In the genomic region with DNA sequence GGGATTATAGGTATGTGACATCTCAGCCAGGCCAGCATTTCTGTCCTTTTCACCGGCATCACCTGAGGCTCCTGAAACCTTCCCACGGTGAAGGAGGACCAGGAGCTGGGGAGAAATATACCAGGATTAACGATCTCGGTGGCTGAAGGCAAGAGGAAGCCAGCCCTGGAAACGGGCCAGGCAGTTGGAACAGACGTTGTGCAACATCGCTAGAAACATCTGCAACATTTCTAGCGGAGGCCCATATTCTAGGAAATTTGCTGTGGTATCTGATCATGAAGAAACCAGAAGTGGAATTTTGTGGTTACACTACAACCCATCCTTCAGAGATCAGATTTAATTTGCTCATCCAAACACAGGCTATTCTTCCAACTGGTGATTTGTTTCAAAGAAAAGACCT, we compare ENCODE assay signal across 9 mouse cellular contexts. TPM values are rescaled to one million over a fixed set of nuclear protein-coding genes. Genes with fewer than 3 reads are reported as not detected.
DNase-seq lines count a peak whose midpoint lies in the region; ATAC-seq and TF ChIP-seq lines count a peak whose summit lies in the region.
"Had no signal": no experiment of that assay in that cellular context is flagged by ENCODE, and none has a peak within 500 bp of the region (broad histone marks: within the 10 kb centered on the region; RNA-seq: fewer than 3 reads in every experiment).

No protein-coding gene starts in this region.

- H3K27me3 ChIP-seq in limb, embryonic 14.5 days (ENCODE audit: control insufficient read depth, insufficient read depth, low read length) = no peaks in the 10 kb centered on the region
- no peaks in the 10 kb centered on the region for H3K27me3 ChIP-seq in limb, embryonic 10.5 days (ENCODE audit: low read depth, poor library complexity, severe bottlenecking)
- H3K27me3 ChIP-seq in liver, embryonic 15.5 days = no peaks in the 10 kb centered on the region
- no peaks in the 10 kb centered on the region for H3K27me3 ChIP-seq in stomach, embryonic 15.5 days (replicated peaks)
- H3K27me3 ChIP-seq in hindbrain, embryonic 13.5 days = no peaks in the 10 kb centered on the region
- H3K27me3 ChIP-seq: limb, embryonic 13.5 days had no signal

- no peak for TF ChIP-seq POLR2A in limb, embryonic 14.5 days (IDR thresholded peaks at IDR 0.05; ENCODE audit: borderline replicate concordance, extremely low read depth, insufficient read depth, insufficient read length)

- peak; percentile 81 for DNase-seq in limb, embryonic 14.5 days (ENCODE audit: low spot score)
- no peak for DNase-seq in limb, embryonic 10.5 days (ENCODE audit: low spot score)
- peak; percentile 81 for DNase-seq in adrenal gland, adult 2 months
- peak; percentile 81 for DNase-seq in gonadal fat pad, adult 2 months (ENCODE audit: low read depth)
- DNase-seq in cerebellum, adult 18-20 months = no peak

- no peak overlapping the region for H3K27ac ChIP-seq in limb, embryonic 14.5 days (replicated peaks; ENCODE audit: low read depth, low read length)
- H3K27ac ChIP-seq in limb, embryonic 10.5 days = no peak overlapping the region
- no peak overlapping the region for H3K27ac ChIP-seq in liver, embryonic 15.5 days (replicated peaks)
- peak overlapping the region; percentile 62; the same call in 1 of the 2 replicates for H3K27ac ChIP-seq in stomach, embryonic 15.5 days
- H3K27ac ChIP-seq in hindbrain, embryonic 13.5 days = no peak overlapping the region
- H3K27ac ChIP-seq: limb, embryonic 13.5 days had no signal

- no peak for ATAC-seq in limb, embryonic 14.5 days (ENCODE audit: low FRiP score, low read depth)
- ATAC-seq in liver, embryonic 15.5 days (ENCODE audit: insufficient read depth) = peak; percentile 24; the same call in 1 of the 2 replicates
- ATAC-seq in stomach, embryonic 15.5 days (ENCODE audit: insufficient read depth, low FRiP score, low read depth) = no peak
- no peak for ATAC-seq in hindbrain, embryonic 13.5 days (ENCODE audit: low FRiP score)

- H3K4me3 ChIP-seq in limb, embryonic 14.5 days (replicated peaks; ENCODE audit: low read length) = no peak overlapping the region
- H3K4me3 ChIP-seq in limb, embryonic 10.5 days = no peak overlapping the region
- H3K4me3 ChIP-seq in liver, embryonic 15.5 days (replicated peaks) = no peak overlapping the region
- no peak overlapping the region for H3K4me3 ChIP-seq in stomach, embryonic 15.5 days (replicated peaks)
- H3K4me3 ChIP-seq in hindbrain, embryonic 13.5 days = no peak overlapping the region
- H3K4me3 ChIP-seq: limb, embryonic 13.5 days had no signal

- no peaks in the 10 kb centered on the region for H3K36me3 ChIP-seq in limb, embryonic 14.5 days (ENCODE audit: control insufficient read depth, insufficient read depth, low read length)
- H3K36me3 ChIP-seq in limb, embryonic 10.5 days = no peaks in the 10 kb centered on the region
- H3K36me3 ChIP-seq in liver, embryonic 15.5 days (replicated peaks) = no peaks in the 10 kb centered on the region
- H3K36me3 ChIP-seq in stomach, embryonic 15.5 days = no peaks in the 10 kb centered on the region
- H3K36me3 ChIP-seq in hindbrain, embryonic 13.5 days = no peaks in the 10 kb centered on the region
- H3K36me3 ChIP-seq: limb, embryonic 13.5 days had no signal

- H3K9me3 ChIP-seq in limb, embryonic 14.5 days (ENCODE audit: control insufficient read depth, low read length) = no peaks in the 10 kb centered on the region
- no peaks in the 10 kb centered on the region for H3K9me3 ChIP-seq in limb, embryonic 10.5 days (replicated peaks)
- H3K9me3 ChIP-seq in liver, embryonic 15.5 days (replicated peaks) = no peaks in the 10 kb centered on the region
- H3K9me3 ChIP-seq in stomach, embryonic 15.5 days = no peaks in the 10 kb centered on the region
- H3K9me3 ChIP-seq in hindbrain, embryonic 13.5 days = no peaks in the 10 kb centered on the region
- H3K9me3 ChIP-seq: limb, embryonic 13.5 days had no signal

- WGBS in limb, embryonic 14.5 days = 18% methylated on average over 8 of the region's 8 CpGs
- 79% methylated on average over 8 of the region's 8 CpGs for WGBS in limb, embryonic 10.5 days
- 10% methylated on average over 8 of the region's 8 CpGs for WGBS in liver, embryonic 15.5 days (ENCODE audit: insufficient replicate concordance)
- 30% methylated on average over 8 of the region's 8 CpGs for WGBS in stomach, embryonic 15.5 days
- WGBS in hindbrain, embryonic 13.5 days = 62% methylated on average over 8 of the region's 8 CpGs

- H3K4me2 ChIP-seq in limb, embryonic 14.5 days (replicated peaks; ENCODE audit: low read depth, low read length, severe bottlenecking) = no peak overlapping the region
- peak overlapping the region; percentile 23 for H3K4me2 ChIP-seq in liver, embryonic 15.5 days
- no peak overlapping the region for H3K4me2 ChIP-seq in stomach, embryonic 15.5 days
- H3K4me2 ChIP-seq in hindbrain, embryonic 13.5 days = no peak overlapping the region
- H3K4me2 ChIP-seq: limb, embryonic 13.5 days had no signal

- H3K9ac ChIP-seq in limb, embryonic 14.5 days (ENCODE audit: low read depth, low read length, severe bottlenecking) = no peak overlapping the region
- no peak overlapping the region for H3K9ac ChIP-seq in liver, embryonic 15.5 days
- H3K9ac ChIP-seq in stomach, embryonic 15.5 days = no peak overlapping the region
- no peak overlapping the region for H3K9ac ChIP-seq in hindbrain, embryonic 13.5 days
- H3K9ac ChIP-seq: limb, embryonic 13.5 days had no signal

- H3K4me1 ChIP-seq in limb, embryonic 14.5 days (ENCODE audit: control insufficient read depth, insufficient read depth, low read length) = peaks cover 49% of the 10 kb centered on the region
- peaks cover 56% of the 10 kb centered on the region for H3K4me1 ChIP-seq in limb, embryonic 10.5 days
- peaks cover 69% of the 10 kb centered on the region for H3K4me1 ChIP-seq in liver, embryonic 15.5 days (replicated peaks)
- peaks cover 37% of the 10 kb centered on the region for H3K4me1 ChIP-seq in stomach, embryonic 15.5 days
- H3K4me1 ChIP-seq in hindbrain, embryonic 13.5 days (replicated peaks) = peaks cover 55% of the 10 kb centered on the region

RNA-seq across cellular contexts. Expression of gene Uck2, which starts 38.1 kb away (rescaled TPM):
- polyA plus RNA-seq in limb, embryonic 14.5 days (2012; rRNA removed) = 42.5 and 45.7 TPM in 2 replicates
- 69.3 and 78.2 TPM in 2 replicates for polyA plus RNA-seq in limb, embryonic 14.5 days (2014; fragmentation: Nextera tagmentation; extraction: Ambion mirVana)
- 138 and 172 TPM in 2 replicates for polyA plus RNA-seq in limb, embryonic 10.5 days (2016; fragmentation: Nextera tagmentation; extraction: Ambion mirVana)
- 100 to 1,000 TPM in 1 of 2 experiments, 10 to 100 TPM in 1; 39.5 to 107 TPM for total RNA-seq in adrenal gland, adult 2 months (2021)
- polyA plus RNA-seq in adrenal gland, adult 2 months (2012; rRNA removed) = 15.8 and 30.4 TPM in 2 replicates
- 9.5 and 12.4 TPM in 2 replicates for polyA plus RNA-seq in gonadal fat pad, adult 2 months (2012; rRNA removed)
- polyA plus RNA-seq in liver, embryonic 15.5 days (2015; fragmentation: Nextera tagmentation; extraction: Ambion mirVana) = 30.9 and 36.0 TPM in 2 replicates
- 73.3 and 79.9 TPM in 2 replicates for polyA plus RNA-seq in stomach, embryonic 15.5 days (2015; fragmentation: Nextera tagmentation; extraction: Ambion mirVana)
- 58.4 and 63.4 TPM in 2 replicates for polyA plus RNA-seq in hindbrain, embryonic 13.5 days (2015; fragmentation: Nextera tagmentation; extraction: Ambion mirVana)

Comparison
In these comparisons a context has a peak if more than half of its experiments do, and no peak if none do; other contexts are left out.
1. DNase-seq: peak in limb, embryonic 14.5 days (single experiment), adrenal gland, adult 2 months (single experiment) and gonadal fat pad, adult 2 months (single experiment); none in limb, embryonic 10.5 days (single experiment) and cerebellum, adult 18-20 months (0 of 2).